Mouse (Mus musculus) myocyte (in vitro differentiated cells): ENCODE results near the gene Tgfbr1.

Experiments
- CEBPB ChIP-seq: IDR thresholded peaks from 2 replicates; pipeline ENCODE4 v1.6.1; 2011; ENCODE audit warnings: mild to moderate bottlenecking, moderate library complexity; ENCODE audit not compliant: poor library complexity, insufficient read depth, severe bottlenecking
- E2F4 ChIP-seq: IDR thresholded peaks from one replicate; pipeline ENCODE4 v1.6.1; 2011; ENCODE audit warnings: mild to moderate bottlenecking, control low read depth, moderate library complexity; ENCODE audit not compliant: insufficient read depth
- MAX ChIP-seq: IDR thresholded peaks from one replicate; pipeline ENCODE4 v1.6.1; 2011; ENCODE audit warnings: low read depth, mild to moderate bottlenecking, control low read depth
- MYOD1 ChIP-seq, 3 experiments: IDR thresholded peaks; one replicate each; pipeline ENCODE4 v1.6.1; 2011; ENCODE audit warnings: control low read depth in 2 of 3, low read depth in 2 of 3, mild to moderate bottlenecking in 2 of 3, moderate library complexity in 1 of 3; ENCODE audit not compliant: insufficient read length in 2 of 3, control insufficient read depth in 1 of 3
- MYOG ChIP-seq, 3 experiments: IDR thresholded peaks; one replicate each; pipeline ENCODE4 v1.6.1; 2011; ENCODE audit warnings: control low read depth in 2 of 3, low read depth in 2 of 3, mild to moderate bottlenecking in 2 of 3; ENCODE audit not compliant: insufficient read length in 2 of 3, control insufficient read depth in 1 of 3, insufficient read depth in 1 of 3
- POLR2A ChIP-seq: IDR thresholded peaks from one replicate; pipeline ENCODE4 v1.6.1; 2011; ENCODE audit warnings: low read depth, mild to moderate bottlenecking, control low read depth, moderate library complexity; ENCODE audit not compliant: insufficient read length
- POLR2AphosphoS2 ChIP-seq: IDR thresholded peaks from one replicate; pipeline ENCODE4 v1.6.1; 2011; ENCODE audit warnings: low read depth, control low read depth; ENCODE audit not compliant: insufficient read length
- REST ChIP-seq: IDR thresholded peaks from one replicate; pipeline ENCODE4 v1.6.1; 2011; ENCODE audit warnings: mild to moderate bottlenecking, control low read depth, moderate library complexity; ENCODE audit not compliant: insufficient read depth, insufficient read length
- SRF ChIP-seq: IDR thresholded peaks from one replicate; pipeline ENCODE4 v1.6.1; 2011; ENCODE audit warnings: low read depth; ENCODE audit not compliant: control insufficient read depth, insufficient read length
- TCF12 ChIP-seq: IDR thresholded peaks from one replicate; pipeline ENCODE4 v1.6.1; 2011; ENCODE audit warnings: mild to moderate bottlenecking, control low read depth; ENCODE audit not compliant: poor library complexity, insufficient read depth, severe bottlenecking
- TCF3 ChIP-seq: IDR thresholded peaks from one replicate; pipeline ENCODE4 v1.6.1; 2011; ENCODE audit warnings: low read depth, control low read depth; ENCODE audit not compliant: insufficient read length
- USF1 ChIP-seq: IDR thresholded peaks from one replicate; pipeline ENCODE4 v1.6.1; 2011; ENCODE audit warnings: low read depth, mild to moderate bottlenecking, control low read depth, moderate library complexity

GRCm38 (mm10) chr4:47422946-47423345 lies 69.9 kb downstream of the Tgfbr1 start:
- no peak for TF ChIP-seq POLR2A
- TF ChIP-seq TCF12, result no peak
- TF ChIP-seq TCF3, result no peak
- no peak for TF ChIP-seq MAX
- no peak for TF ChIP-seq MYOD1 (IDR thresholded peaks at IDR 0.05; ENCODE audit: control insufficient read depth in 1 of 3, insufficient read length in 2 of 3, low read depth in 2 of 3)
- no peak for TF ChIP-seq USF1
- no peak for TF ChIP-seq POLR2AphosphoS2
- TF ChIP-seq MYOG (IDR thresholded peaks at IDR 0.05; ENCODE audit: control insufficient read depth in 1 of 3, insufficient read depth in 1 of 3, insufficient read length in 2 of 3, low read depth in 2 of 3), result no peak
- no peak for TF ChIP-seq E2F4
- TF ChIP-seq REST, result no peak
- TF ChIP-seq SRF, result no peak
- TF ChIP-seq CEBPB, result no peak
